Mouse (Mus musculus): ENCODE data around the gene Trpv4.

- TF ChIP-seq CTCF (IDR thresholded peaks at IDR 0.05; ENCODE audit: control insufficient read depth, insufficient read depth, low read length) (no peak), POLR2A (IDR thresholded peaks at IDR 0.05; ENCODE audit: borderline replicate concordance, control insufficient read depth, low read depth, low read length) (no peak)
Measured at GRCm38 (mm10) chr5:114661029-114661428, 2.8 kb upstream of the Trpv4 start.
